Mouse (Mus musculus) gastrocnemius, postnatal 14 days (tissue): ENCODE measurements around the gene BC005537. TPM values are rescaled to one million over a fixed set of nuclear protein-coding genes. Genes with fewer than 3 reads are reported as not detected.

Source experiments
- DNase-seq: peaks from one replicate; pipeline ENCODE4 v3.0.0; 2021; ENCODE audit warnings: mixed read lengths
- intact Hi-C: fragments of 180-260 bp; cut with DNase I; formaldehyde crosslinking; loops from one replicate; pipeline ENCODE4 v1.15.1; 2025; ENCODE audit warnings: low total_unique reads
- total RNA-seq, 2 experiments: library from RNA; stranded (reverse); gene quantifications; 2 replicates each; pipeline ENCODE4 v1.2.3; 2021

BC005537 gene
- total RNA-seq, 2 experiments from 2014 or later = 49.6 to 49.9 TPM

- intact Hi-C loops = no loop called here
- no peak for DNase-seq
These were observed 2.8 kb upstream of the BC005537 start for GRCm38 (mm10) chr13:24798686-24799085.

- intact Hi-C loops = no loop called here
- DNase-seq = no peak
These were observed 2.1 kb upstream of the BC005537 start for GRCm38 (mm10) chr13:24799378-24799777.

- no peak for DNase-seq
- intact Hi-C loops = no loop called here
These were observed 1.4 kb upstream of the BC005537 start for GRCm38 (mm10) chr13:24799925-24800673.

- DNase-seq = peak; percentile 97
- intact Hi-C loops = no loop called here
These were observed 666 bp upstream of the BC005537 start for GRCm38 (mm10) chr13:24800674-24801307.

- no peak for DNase-seq
- intact Hi-C loops = no loop called here
These were observed 754 bp downstream of the BC005537 start for GRCm38 (mm10) chr13:24802131-24802691.

- intact Hi-C loops = no loop called here
- DNase-seq = no peak
These were observed 1.7 kb downstream of the BC005537 start for GRCm38 (mm10) chr13:24803196-24803595.

- intact Hi-C loops = no loop called here
- DNase-seq = no peak
These were observed 4.6 kb downstream of the BC005537 start for GRCm38 (mm10) chr13:24806079-24806478.

- intact Hi-C loops = no loop called here
- no peak for DNase-seq
These were observed 11.1 kb downstream of the BC005537 start for GRCm38 (mm10) chr13:24812521-24812920.

- intact Hi-C loops = no loop called here
- DNase-seq = no peak
These were observed 13.2 kb downstream of the BC005537 start for GRCm38 (mm10) chr13:24814616-24815015.

GRCm38 (mm10) chr13:24816125-24817092, 15.0 kb downstream of the BC005537 start:
- DNase-seq = no peak
- intact Hi-C loops = no loop called here

GRCm38 (mm10) chr13:24819931-24820330, 18.5 kb downstream of the BC005537 start:
- intact Hi-C loops = no loop called here
- no peak for DNase-seq

- intact Hi-C loops = no loop called here
- no peak for DNase-seq
These were observed 21.3 kb downstream of the BC005537 start for GRCm38 (mm10) chr13:24822663-24823343.

GRCm38 (mm10) chr13:24824647-24825046, 23.2 kb downstream of the BC005537 start:
- DNase-seq = no peak
- intact Hi-C loops = no loop called here

GRCm38 (mm10) chr13:24825587-24825986, 24.1 kb downstream of the BC005537 start:
- intact Hi-C loops = no loop called here

GRCm38 (mm10) chr13:24826116-24826515, 24.7 kb downstream of the BC005537 start:
- no peak for DNase-seq
- intact Hi-C loops = no loop called here

More at GRCm38 (mm10) chr13:24825587-24825986, 24.1 kb downstream of the BC005537 start:
- DNase-seq = no peak

GRCm38 (mm10) chr13:24830756-24831352, 29.4 kb downstream of the BC005537 start:
- DNase-seq = no peak
- intact Hi-C loops = no loop called here

GRCm38 (mm10) chr13:24831353-24832130, 30.1 kb downstream of the BC005537 start, which contains the start of the genes Acot13 and Tdp2:
Gene Acot13 (minus strand): TSS chr13:24831540.
Gene Tdp2 (plus strand): TSS chr13:24831679.
- peak; percentile 96 for DNase-seq
- intact Hi-C loops = no loop called here
